Mouse (Mus musculus) megakaryocyte-erythroid progenitor cell, adult 5-6 weeks (primary cell): ENCODE data around the gene Syt3. TPM values are rescaled to one million over a fixed set of nuclear protein-coding genes. Genes with fewer than 3 reads are reported as not detected.

Experiments
- ATAC-seq: replicated peaks from 2 replicates; pipeline ENCODE4 v1.8.0; 2016; ENCODE audit warnings: mild to moderate bottlenecking, inconsistent platforms; ENCODE audit not compliant: severe bottlenecking, poor library complexity, low FRiP score, low TSS enrichment
- total RNA-seq, 2 experiments: library from RNA; stranded (forward) in 1 of 2; stranded (reverse) in 1 of 2; fragments of 200-1000, 215-1000 nt in 1 of 2; fragments of >200 nt in 1 of 2; fragmentation: Nextera tagmentation in 1 of 2; gene quantifications; 2 replicates each; pipeline ENCODE4 v1.2.3; 2014 to 2017

The Syt3 gene
- total RNA-seq, 2 experiments from 2014 or later: 0.61 TPM; not detected in 1

- ATAC-seq: no peak
Measured at GRCm38 (mm10) chr7:44356590-44357481, 27.1 kb upstream of the Syt3 start.

GRCm38 (mm10) chr7:44357531-44357930, 26.4 kb upstream of the Syt3 start:
- ATAC-seq: no peak

DNA sequence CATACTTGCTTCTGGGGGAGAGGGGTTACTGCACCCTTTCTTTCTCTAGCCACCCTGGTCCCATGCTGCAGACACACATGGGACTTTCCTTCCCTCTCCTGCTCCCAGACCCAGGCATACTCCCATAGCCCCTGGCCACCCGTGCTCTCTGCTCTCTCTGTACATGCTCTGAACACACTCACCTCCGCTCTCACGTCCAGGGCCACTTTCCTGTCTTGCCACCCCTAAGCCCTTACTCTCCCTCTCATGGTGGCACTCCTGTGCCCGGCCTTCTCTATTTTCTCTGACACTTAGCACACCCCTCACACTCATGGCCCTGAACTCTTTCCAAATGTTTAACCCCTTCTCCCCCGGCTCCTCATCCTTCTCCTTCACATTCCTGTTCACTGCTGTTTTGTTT, 25.9 kb upstream of the Syt3 start:
- no peak for ATAC-seq

DNA sequence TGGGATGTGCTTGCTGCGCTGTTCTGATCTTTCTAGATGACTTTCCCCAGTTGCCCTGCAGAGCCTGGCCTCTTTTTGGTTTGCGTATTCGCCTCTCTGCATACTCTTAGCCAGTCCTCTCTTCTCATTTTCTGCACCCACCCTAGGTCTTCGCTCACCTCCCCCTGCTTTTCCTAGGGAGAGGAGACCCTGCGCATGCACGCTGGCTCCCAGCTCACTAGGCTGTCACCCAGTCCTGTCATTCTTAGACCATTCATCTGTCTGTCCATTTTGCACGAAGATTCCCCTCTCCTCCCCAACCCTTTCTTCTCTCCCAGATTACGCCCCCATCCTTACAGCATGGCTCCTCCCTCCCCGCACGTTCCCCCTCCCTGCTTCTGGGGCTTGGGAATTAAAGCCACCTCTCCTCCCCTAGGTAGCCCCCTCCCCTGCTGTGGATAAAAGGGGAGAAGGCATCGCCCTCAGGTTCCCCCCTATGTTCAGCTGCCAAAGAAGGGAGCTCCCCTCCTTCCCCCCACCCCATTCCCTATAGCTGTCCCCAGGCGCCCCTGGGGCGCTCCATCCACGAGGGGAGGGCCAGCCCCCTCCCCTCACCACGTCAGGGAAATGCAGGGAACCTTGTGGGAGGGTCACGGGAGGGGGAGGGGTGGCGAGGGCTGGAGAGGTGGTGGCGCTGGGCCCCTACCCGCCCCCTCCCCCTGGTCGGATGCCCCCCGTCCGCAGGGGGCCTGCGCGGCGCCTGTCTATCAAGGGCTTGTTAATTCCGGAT, 24.8 kb upstream of the Syt3 start:
- no peak for ATAC-seq

DNA sequence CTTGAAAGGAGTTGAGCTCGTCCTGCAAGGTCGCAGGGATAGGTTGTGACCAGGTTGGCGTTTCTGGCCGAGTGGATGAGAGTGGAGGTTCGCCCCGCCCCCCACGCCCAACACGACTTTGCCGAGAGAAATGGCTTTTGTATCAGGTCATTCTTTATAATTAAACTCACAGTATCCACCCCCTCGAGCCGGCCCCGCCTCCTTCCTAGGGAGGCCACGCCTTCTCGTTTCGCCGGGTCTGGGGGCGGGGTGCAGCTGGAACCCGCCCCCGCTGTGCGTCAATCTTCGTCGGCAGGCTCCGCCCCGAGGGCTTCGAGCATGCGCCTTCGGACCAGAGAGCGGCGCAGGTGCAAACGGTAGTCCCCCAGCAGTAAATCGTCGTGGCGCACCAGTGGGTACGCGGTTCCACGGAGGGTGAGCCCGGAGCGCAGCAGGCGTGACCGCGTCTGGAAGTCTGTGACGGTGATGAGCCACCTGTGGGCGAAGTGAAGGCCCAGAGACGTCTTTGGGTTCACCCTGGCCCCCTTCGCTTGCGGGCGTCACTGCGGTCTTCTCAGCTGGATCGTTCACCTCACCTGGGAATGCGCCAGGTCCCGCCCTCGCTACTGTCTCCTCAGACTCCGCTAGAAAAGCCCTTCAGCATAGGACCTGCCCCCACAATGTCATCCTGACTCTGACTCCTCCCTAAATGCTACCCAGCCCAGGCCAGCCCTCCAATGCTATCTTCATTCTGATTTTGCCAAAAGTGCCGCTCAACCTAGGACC, 23.8 kb upstream of the Syt3 start:
- ATAC-seq: peak; percentile 88

- no peak for ATAC-seq
Measured at GRCm38 (mm10) chr7:44360792-44361301, 23.1 kb upstream of the Syt3 start.

DNA sequence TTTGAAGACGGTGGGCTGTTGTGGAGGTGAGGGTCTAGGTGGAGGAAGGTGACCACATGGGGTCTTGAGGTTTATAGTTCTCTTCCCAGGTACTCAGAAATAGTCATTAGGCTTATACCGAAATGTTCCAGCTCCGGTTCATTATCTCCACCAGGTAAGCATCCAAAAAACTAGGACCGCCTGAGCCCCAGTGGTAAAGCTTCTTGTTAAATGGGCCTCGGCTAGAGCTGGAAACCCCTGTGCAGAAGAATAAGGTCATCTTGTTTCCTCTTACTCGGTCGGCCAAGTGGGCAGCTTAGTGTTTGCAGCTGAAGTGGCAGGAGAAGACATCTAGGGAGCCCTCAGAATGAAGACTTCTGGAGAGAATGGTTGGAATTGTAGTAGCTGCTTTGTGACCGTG, 11.2 kb upstream of the Syt3 start:
- ATAC-seq: no peak

DNA sequence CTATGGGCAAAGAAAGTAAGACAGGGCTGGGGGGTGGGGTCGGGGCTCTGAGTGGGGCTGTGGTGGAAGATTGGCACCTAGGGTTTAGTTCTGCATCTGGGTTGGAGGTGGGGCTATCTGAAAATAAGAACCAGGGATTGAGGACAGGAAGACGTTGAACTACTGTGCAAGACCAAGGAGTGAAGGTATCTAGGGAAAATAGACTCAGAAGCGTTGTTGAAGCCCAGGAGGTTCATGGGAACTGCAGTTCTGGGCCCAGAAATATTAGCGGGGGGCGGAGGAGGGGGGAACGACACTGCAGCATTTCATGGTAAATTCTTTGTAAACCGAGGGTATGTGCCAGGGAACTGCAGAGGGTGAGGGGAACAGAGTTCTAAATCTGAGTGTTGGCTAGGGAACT, 10.4 kb upstream of the Syt3 start:
- peak; percentile 19; the same call in 1 of the 2 replicates for ATAC-seq

DNA sequence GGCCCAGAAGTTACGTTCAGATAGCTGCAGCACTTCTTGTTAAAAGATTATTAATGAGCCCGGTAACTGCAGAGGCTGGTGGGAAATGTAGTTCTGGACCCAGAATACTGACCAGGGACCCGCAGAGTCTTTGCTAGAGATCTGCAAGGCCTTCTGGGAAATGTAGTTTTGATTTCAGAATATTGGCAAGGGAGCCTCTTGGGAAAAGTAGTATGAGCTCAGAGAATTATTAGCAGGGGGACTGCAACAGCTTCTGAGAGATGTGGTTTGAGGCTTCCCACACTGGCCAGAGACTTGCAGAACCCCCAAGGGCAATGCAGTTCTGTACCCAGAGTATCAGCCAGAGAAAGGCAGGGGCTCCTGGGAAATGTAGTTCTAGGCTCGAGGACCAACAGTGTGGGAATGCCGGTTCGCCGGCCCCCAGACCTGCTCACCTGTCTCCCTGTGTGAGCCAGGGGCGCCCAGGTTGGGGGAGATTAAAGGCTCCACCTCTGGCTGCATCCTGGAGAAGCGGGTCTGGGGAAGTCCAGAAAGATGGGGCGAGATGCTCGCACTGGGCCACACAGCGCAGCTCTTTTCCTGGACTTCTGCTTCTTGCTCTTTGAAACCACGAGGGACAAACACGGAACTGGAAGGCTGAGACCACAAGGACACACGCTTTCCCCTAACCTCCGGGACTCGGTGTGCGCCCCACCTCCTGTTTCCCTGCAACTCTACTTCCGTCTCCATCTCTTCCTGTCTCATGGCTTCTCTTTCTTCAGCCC, 9.8 kb upstream of the Syt3 start:
- ATAC-seq: peak; percentile 98

- ATAC-seq: no peak
Measured at GRCm38 (mm10) chr7:44374756-44375155, 9.1 kb upstream of the Syt3 start.

GRCm38 (mm10) chr7:44375207-44375606, 8.7 kb upstream of the Syt3 start:
- no peak for ATAC-seq

GRCm38 (mm10) chr7:44375793-44376192, 8.1 kb upstream of the Syt3 start:
- ATAC-seq: no peak

- no peak for ATAC-seq
Measured at GRCm38 (mm10) chr7:44378290-44378689, 5.6 kb upstream of the Syt3 start.

DNA sequence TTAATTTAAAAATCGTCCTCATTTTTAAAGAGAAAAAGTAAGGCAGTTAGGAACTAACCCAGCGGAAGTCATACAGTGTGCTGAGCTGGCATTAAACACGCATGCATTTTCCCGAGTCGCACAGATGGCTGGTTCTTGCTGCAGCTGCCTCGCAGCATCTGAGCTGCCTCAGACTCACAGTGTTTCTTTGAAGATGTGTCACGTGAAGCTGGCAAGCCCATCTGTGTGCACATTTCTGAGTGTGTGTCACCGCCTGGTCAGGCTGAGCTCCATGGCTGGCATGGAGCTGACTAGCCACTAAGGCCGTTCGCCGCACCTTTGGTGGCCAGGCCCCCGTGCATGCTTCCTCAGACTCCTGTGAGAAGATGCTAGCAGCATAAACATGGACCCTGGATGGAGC, 1.4 kb upstream of the Syt3 start:
- no peak for ATAC-seq

DNA sequence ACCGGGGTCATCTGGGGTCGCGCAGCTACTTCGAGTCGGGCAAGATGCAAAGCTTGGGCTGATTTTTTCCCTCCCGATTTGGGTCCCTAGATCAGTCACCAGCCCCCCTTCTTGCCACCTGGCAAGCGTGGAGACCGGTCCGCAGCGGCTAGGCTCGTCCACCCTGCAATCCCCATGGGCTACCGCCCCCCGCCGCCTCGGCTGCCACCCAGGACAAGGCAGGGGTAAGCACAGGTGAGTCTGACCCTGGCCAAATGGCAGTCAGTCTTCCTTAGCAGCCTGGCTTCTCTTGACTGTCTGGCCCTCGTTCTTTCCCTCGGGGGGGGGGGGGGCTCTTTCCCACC, 786 bp downstream of the Syt3 start:
- peak; percentile 35; the same call in 1 of the 2 replicates for ATAC-seq

DNA sequence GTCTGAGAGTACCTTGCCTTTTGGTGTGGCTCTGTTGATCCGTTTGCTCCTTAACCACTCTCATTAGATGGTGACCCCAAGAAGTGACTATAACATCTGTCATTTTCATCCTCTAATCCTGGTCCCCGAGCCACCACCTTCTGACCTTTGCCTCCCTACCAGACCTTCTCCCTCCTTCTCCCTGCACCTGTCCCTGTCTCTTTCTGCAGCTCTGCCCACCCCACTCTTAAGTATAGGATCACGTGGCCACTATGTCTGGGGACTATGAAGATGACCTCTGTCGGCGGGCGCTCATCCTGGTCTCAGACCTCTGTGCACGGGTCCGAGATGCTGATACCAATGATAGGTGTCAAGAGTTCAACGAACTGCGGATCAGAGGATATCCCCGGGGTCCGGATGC, 1.8 kb downstream of the Syt3 start, which contains the start of gene 1700008O03Rik:
TSS of gene 1700008O03Rik (minus strand) at position 101 of the 400 bp plus-strand sequence.
- ATAC-seq: no peak

DNA sequence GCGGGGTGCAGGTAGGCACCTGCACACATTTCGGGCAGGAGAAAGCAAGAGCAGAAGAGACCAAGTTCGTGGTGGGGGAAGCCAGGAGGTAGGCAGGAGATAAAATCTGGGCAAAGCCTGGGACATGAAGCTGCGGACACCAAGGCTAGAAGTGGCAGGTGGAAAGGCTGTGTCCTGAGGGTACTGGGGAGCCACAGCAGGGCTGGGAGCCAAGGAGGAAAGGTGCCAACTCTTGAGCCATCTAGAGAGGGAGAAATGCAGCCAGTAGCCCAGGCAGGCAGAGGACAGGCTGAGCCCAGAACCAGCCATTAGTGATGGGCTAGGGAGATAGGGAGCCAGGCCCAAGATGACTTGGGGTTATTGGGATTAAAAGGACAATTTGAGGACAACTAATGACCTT, 7.9 kb downstream of the Syt3 start:
- ATAC-seq: no peak

GRCm38 (mm10) chr7:44392341-44392740, 8.4 kb downstream of the Syt3 start:
- ATAC-seq: no peak

- ATAC-seq: no peak
Measured at GRCm38 (mm10) chr7:44393284-44393683, 9.4 kb downstream of the Syt3 start.
